Mouse (Mus musculus) E14TG2a.4 (cell line): ENCODE results near the gene Kif2c.

Experiments
- CTCF ChIP-seq: conservative IDR thresholded peaks from 2 replicates; pipeline ENCODE4 v1.5.1; 2014; ENCODE audit warnings: low read length
- POU5F1 ChIP-seq: IDR thresholded peaks from 2 replicates; pipeline ENCODE4 v1.6.1; 2014; ENCODE audit warnings: low read length, borderline replicate concordance

GRCm38 (mm10) chr4:117149291-117150211 is 32.9 kb downstream of the Kif2c start:
- TF ChIP-seq CTCF (no peak), POU5F1 (no peak)
